Comparison of ENCODE assay signal across 15 mouse cellular contexts in genomic region chr12:100254471-100254870, GRCm38 (mm10).
"Had no signal": no experiment of that assay in that cellular context is flagged by ENCODE, and none has a peak within 500 bp of the region (broad histone marks: within the 10 kb centered on the region; RNA-seq: fewer than 3 reads in every experiment).

No protein-coding gene starts in this region.

- H3K4me2 ChIP-seq: kidney, embryonic 15.5 days; limb, embryonic 13.5 days; midbrain, embryonic 15.5 days; neural tube, embryonic 13.5 days had no signal

- H3K4me3 ChIP-seq: kidney, embryonic 15.5 days; limb, embryonic 13.5 days; midbrain, embryonic 15.5 days; neural tube, embryonic 13.5 days had no signal

- H3K27ac ChIP-seq: kidney, embryonic 15.5 days; limb, embryonic 13.5 days; liver, embryonic 14.5 days; midbrain, embryonic 15.5 days; neural tube, embryonic 13.5 days had no signal

- DNase-seq: kidney, adult 2 months; kidney, postnatal 14 days; layer of hippocampus, postnatal 36 days; left cerebral cortex, postnatal 4 days; lung, adult 18-20 months; retina, postnatal 1 day; right cerebral cortex, postnatal 4 days; spleen, adult 18-20 months; thymus, adult 2 months; thymus, postnatal 25 days had no signal

- H3K9ac ChIP-seq: kidney, embryonic 15.5 days; limb, embryonic 13.5 days; liver, embryonic 14.5 days; midbrain, embryonic 15.5 days; neural tube, embryonic 13.5 days had no signal

- H3K27me3 ChIP-seq: kidney, embryonic 15.5 days; limb, embryonic 13.5 days; midbrain, embryonic 15.5 days; neural tube, embryonic 13.5 days had no signal

- ATAC-seq: midbrain, embryonic 15.5 days had no signal

- H3K9me3 ChIP-seq: kidney, embryonic 15.5 days; limb, embryonic 13.5 days; midbrain, embryonic 15.5 days; neural tube, embryonic 13.5 days had no signal

- H3K4me1 ChIP-seq: kidney, embryonic 15.5 days; limb, embryonic 13.5 days; midbrain, embryonic 15.5 days had no signal

- H3K36me3 ChIP-seq: kidney, embryonic 15.5 days; limb, embryonic 13.5 days; midbrain, embryonic 15.5 days; neural tube, embryonic 13.5 days had no signal
